Mouse (Mus musculus): ENCODE results near the gene Atp6v1c2.

Gene Atp6v1c2

GRCm38 (mm10) chr12:17329259-17329658, at the start of gene Atp6v1c2:
Atp6v1c2 (minus strand) TSS chr12:17329359.
- DNase-seq (ENCODE audit: low spot score in 2 of 2) = no peak

GRCm38 (mm10) chr12:17376521-17376920, 47.4 kb upstream of the Atp6v1c2 start:
- no peak for DNase-seq (ENCODE audit: low spot score in 2 of 2)

DNA sequence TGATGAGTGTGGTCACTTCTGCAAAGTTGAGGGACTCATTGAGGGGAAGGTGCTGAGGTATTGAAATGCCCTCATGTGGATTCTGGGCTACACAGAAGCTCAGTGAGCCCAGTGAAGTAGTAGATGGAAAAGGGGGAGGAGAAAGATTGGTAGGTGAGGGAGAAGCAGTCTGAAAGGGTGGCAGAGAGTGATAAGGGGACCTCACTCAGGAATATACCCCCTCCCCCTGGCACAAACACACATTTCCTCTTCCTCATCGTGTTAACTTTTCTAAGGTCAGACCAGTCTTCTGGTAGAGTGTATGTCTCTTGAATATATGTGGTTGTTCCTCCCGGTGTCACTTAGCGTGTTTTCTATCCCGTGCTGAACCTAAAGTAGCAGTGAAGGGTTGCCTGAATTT, 46.1 kb upstream of the Atp6v1c2 start:
- no peak for DNase-seq (ENCODE audit: low spot score in 2 of 2)

DNA sequence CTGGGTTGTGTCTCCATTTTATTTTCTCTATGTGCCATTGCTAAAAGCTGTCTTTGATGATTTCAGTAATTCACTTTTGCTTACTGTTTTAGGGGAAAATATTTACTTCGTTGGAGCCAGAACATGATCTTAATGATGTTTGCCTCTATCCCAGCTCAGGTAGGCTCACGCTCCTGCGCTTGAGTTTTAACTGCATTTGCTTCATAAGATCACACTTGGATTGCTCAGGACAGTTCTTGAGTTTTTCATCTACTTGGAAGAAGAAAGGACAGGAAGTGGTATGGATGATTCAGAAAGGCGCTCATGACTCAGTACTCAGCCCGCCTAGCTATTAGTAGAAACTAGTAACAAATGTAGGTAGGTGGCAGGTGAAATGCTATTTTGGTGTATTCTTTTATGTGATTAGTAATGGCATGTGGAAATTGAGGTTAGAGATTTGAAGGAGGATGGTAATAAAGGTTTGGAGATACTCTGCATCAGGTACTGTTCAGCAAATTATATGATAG, 44.4 kb upstream of the Atp6v1c2 start:
- peak in 1 of 2 experiments; percentile 19 for DNase-seq (ENCODE audit: low spot score in 2 of 2)

- no peak for DNase-seq (ENCODE audit: low spot score in 2 of 2)
These were observed 43.5 kb upstream of the Atp6v1c2 start for GRCm38 (mm10) chr12:17372696-17373095.

DNA sequence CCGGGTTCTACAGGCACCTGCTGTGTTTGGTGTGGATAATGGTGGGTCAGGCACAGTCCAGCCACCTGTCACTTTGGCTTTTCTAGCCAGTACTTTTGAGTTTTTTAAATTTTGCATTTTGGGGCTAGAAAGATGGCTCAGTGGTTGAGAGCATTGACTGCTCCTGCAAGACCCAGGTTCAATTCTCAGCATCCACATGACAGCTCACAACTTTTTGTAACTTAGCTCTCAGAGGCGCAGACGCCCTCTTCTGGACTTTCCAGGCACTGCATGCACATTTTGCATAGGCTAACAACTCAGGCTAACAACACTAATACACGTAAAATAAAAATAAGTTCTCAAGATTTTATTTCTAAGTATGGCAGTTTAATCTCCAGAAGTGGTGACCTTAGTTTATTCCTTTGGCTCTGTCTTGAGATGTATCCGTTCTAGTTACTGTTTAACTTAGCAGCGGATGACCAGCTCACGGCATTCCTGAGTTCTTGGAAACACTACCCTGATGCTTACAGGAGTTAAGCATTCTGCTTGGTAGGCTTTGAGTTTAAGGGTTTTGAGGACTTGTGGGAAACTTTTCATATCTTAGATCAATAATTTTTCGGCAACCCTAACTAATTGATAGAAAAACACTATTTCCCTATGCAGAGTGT, 42.6 kb upstream of the Atp6v1c2 start:
- no peak for DNase-seq (ENCODE audit: low spot score in 2 of 2)

DNA sequence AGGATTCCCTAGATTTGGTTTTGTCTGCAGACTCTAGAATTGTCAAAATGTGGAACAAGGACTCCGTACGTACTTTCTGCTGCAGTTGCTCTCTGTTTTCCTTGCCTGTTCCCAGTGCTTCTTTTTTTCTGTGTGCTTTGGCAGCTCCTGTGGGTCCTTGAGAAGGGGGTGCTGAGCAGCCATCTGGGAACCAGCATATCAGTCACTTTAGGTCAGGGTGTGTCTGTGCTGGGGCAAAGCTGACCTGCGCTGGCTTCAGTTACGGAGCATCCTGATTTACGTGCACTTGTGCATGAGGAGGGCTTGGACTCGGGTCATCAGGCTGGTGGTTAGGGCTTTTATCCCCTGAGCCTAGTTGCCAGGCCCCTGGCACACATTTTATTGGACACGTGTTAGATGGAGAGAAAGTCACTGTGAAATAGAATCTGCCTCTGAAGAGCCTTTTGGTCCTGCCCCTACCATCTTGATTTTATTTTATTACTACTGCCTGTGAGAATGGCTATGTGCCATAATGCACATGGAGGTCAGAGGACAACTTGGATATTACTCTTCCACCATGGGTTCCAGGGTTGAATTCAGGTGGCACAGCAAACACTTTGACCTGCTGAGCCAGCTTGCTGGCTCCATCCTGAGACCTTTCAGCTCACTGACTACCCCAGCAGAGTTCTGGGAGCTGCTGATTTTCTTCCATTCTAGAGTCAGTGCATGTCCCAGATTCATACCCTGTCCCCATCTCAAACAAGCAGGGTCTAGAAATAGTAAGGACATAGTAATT, 40.6 kb upstream of the Atp6v1c2 start:
- no peak for DNase-seq (ENCODE audit: low spot score in 2 of 2)

- DNase-seq (ENCODE audit: low spot score in 2 of 2) = no peak
These were observed 40.0 kb upstream of the Atp6v1c2 start for GRCm38 (mm10) chr12:17369111-17369510.

DNA sequence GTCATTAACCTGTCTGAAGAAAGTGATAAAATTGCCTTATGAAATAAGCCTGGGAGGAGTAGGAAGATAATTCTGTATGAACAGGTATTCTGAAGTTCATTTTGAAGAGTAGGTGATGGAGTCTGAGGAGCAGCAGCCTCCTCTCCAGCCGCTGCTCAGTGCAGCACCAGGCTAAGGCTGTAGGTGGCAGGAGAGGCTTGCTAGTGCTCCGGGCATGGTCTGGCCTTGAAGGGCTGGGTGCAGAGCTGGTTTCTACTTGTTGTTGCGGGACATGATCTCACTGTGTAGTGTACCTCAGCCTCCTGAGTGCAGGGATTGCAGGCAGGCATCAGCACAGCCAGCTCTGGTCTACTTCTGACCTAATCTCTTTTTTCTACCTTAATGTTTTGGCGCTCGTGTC, 37.8 kb upstream of the Atp6v1c2 start:
- peak; percentile 66 to 69 for DNase-seq (ENCODE audit: low spot score in 2 of 2)

- DNase-seq (ENCODE audit: low spot score in 2 of 2) = no peak
These were observed 33.2 kb upstream of the Atp6v1c2 start for GRCm38 (mm10) chr12:17362316-17362715.

GRCm38 (mm10) chr12:17360650-17361049, 31.5 kb upstream of the Atp6v1c2 start:
- no peak for DNase-seq (ENCODE audit: low spot score in 2 of 2)

GRCm38 (mm10) chr12:17360104-17360503, 30.9 kb upstream of the Atp6v1c2 start:
- no peak for DNase-seq (ENCODE audit: low spot score in 2 of 2)

- DNase-seq (ENCODE audit: low spot score in 2 of 2) = peak; percentile 47 to 51
These were observed 29.8 kb upstream of the Atp6v1c2 start for GRCm38 (mm10) chr12:17358981-17359380.

DNA sequence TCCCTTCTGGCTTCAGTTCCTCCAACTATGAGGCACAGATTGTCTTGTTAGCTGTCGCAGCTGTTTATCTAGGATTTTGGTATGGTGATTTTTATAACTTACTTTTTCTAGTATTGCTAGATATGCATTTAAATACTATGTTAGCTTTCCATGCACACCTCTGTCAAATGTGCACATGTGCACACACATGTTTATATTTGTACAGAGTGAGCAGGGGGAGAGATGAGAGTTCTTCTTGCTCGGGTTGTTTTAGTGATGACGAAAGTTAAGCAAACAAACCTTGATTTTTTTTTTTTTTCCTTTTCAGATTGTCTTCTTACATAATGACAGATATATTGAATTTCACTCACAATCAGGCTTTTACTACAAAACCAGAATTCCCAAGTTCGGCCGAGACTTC, 28.6 kb upstream of the Atp6v1c2 start:
- DNase-seq (ENCODE audit: low spot score in 2 of 2) = no peak

- DNase-seq (ENCODE audit: low spot score in 2 of 2) = no peak
These were observed 27.7 kb upstream of the Atp6v1c2 start for GRCm38 (mm10) chr12:17356853-17357252.

DNA sequence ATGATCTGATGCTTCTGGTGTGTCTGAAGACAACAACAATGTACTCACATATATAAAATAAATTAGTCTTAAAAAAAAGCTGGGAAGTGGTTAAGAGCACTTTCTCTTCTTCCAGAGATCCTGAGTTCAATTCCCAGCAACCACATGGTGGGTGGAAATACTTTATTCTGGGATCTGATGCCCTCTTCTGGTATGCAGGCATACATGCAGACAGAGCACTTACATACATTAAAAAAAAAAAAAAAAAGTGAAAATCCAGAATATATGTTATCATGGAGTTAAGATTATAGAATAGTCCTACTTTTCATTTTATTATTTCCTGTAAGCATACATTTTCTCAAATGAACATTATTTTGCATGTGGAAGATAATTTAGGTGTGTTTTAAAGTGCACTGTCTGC, 20.9 kb upstream of the Atp6v1c2 start:
- DNase-seq (ENCODE audit: low spot score in 2 of 2) = no peak

DNA sequence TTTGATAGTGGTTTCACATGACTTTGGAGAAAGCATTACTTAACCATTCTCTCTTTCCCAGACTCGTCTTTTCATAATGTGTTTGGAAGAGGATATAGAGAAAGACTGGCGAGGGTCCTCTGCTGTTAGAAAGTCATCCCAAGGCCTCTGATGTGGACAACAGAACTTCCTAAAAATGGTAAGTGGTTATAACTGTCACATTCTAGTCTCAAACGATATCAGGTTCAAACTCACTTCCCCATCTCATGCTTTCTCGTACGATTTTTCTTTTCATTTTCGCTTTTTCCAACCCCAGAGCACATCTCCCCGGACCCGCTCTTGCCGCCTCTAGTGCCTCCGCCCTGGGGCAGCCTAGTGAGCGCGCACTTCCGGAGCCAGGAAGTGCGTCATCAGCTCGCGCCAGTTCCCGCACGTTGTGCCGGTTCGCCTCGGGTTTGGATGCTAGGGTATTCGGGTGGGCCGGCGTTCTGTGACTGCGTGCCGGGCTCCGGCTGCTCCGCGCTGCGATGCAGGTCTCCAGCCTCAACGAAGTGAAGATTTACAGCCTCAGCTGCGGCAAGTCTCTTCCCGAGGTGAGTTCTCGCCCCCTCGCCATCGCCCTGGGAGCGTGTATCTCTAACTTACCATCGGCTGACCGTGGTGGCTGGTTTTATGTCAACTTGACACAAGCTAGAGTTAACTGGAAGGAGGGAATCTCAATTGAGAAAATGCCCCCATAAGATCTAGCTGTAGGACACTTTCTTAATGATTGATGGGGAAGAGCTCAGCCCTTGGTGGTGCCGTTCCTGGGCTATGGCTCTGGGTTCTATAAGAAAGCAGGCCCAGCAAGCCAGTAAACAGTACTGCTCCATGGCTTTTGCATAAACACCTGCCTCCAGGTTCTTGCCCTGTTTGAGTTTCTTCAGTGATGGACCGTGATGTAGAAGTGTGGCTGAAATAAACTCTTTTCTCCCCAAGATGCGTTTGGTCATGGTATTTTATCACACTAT, 19.2 kb upstream of the Atp6v1c2 start, which contains the start of gene Nol10:
Nol10 (plus strand) TSS at position 411 of the 989 bp plus-strand sequence.
- DNase-seq (ENCODE audit: low spot score in 2 of 2) = peak; percentile 91 to 92

- DNase-seq (ENCODE audit: low spot score in 2 of 2) = no peak
These were observed 18.3 kb upstream of the Atp6v1c2 start for GRCm38 (mm10) chr12:17347327-17348047.

- no peak for DNase-seq (ENCODE audit: low spot score in 2 of 2)
These were observed 10.2 kb upstream of the Atp6v1c2 start for GRCm38 (mm10) chr12:17339114-17339905.

DNA sequence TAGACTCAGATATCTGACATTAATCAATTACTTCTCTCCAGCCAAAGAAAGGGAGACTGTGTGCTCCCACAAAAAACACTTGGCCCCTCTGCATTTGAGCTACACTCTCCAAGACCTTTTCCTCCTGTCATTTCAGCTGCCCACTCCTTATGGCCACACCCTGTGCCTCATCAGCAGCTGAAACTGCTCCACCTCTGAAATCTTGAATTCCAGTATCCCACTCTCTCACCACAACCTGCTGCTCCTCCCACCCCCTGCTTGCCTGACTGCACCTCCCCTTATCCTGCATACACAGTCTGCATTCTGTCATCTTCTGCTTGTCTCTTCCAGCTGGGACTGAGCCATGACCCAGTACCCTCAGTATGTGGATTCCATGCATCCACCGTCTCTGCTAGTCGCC, 9.2 kb upstream of the Atp6v1c2 start:
- DNase-seq (ENCODE audit: low spot score in 2 of 2) = no peak
